Mouse (Mus musculus) layer of hippocampus, postnatal 14 days (tissue): ENCODE data around the gene Cul9. TPM values are rescaled to one million over a fixed set of nuclear protein-coding genes. Genes with fewer than 3 reads are reported as not detected.

Source experiments
- DNase-seq, 2 experiments: peaks; one replicate each; pipeline ENCODE4 v3.0.0; 2021 to 2022; ENCODE audit warnings: low spot score in 2 of 2, mixed read lengths in 1 of 2
- total RNA-seq, 2 experiments: library from RNA; stranded (reverse); gene quantifications; 2 replicates each; pipeline ENCODE4 v1.2.3; 2021

Gene Cul9
- total RNA-seq, 2 experiments from 2014 or later: 42.7 to 43.9 TPM

- DNase-seq: no peak
These were observed 7.7 kb upstream of the Cul9 start for GRCm38 (mm10) chr17:46553926-46554325.

GRCm38 (mm10) chr17:46553469-46553868, 7.3 kb upstream of the Cul9 start:
- DNase-seq: no peak

- peak; percentile 89 to 94 for DNase-seq
These were observed 6.7 kb upstream of the Cul9 start for GRCm38 (mm10) chr17:46552841-46553423.

GRCm38 (mm10) chr17:46552151-46552550, 6.0 kb upstream of the Cul9 start:
- DNase-seq: no peak

GRCm38 (mm10) chr17:46551369-46551768, 5.2 kb upstream of the Cul9 start:
- no peak for DNase-seq

GRCm38 (mm10) chr17:46550904-46551303, 4.7 kb upstream of the Cul9 start:
- no peak for DNase-seq

- no peak for DNase-seq
These were observed 3.5 kb upstream of the Cul9 start for GRCm38 (mm10) chr17:46549642-46550041.

GRCm38 (mm10) chr17:46549193-46549592, 3.0 kb upstream of the Cul9 start:
- DNase-seq: no peak

GRCm38 (mm10) chr17:46548741-46549140, 2.6 kb upstream of the Cul9 start:
- DNase-seq: no peak

- no peak for DNase-seq
These were observed 1.7 kb upstream of the Cul9 start for GRCm38 (mm10) chr17:46547923-46548322.

GRCm38 (mm10) chr17:46546995-46547394, 807 bp upstream of the Cul9 start:
- DNase-seq: no peak

GRCm38 (mm10) chr17:46546591-46546990, 403 bp upstream of the Cul9 start:
- DNase-seq: no peak

- no peak for DNase-seq
These were observed 2.5 kb downstream of the Cul9 start for GRCm38 (mm10) chr17:46543661-46544060.

GRCm38 (mm10) chr17:46525579-46526307, 20.4 kb downstream of the Cul9 start:
- DNase-seq: peak; percentile 59 to 69

- DNase-seq: no peak
These were observed 21.1 kb downstream of the Cul9 start for GRCm38 (mm10) chr17:46525065-46525464.

GRCm38 (mm10) chr17:46521963-46522668, 24.1 kb downstream of the Cul9 start:
- DNase-seq: no peak

- DNase-seq: no peak
These were observed 25.0 kb downstream of the Cul9 start for GRCm38 (mm10) chr17:46521174-46521573.

GRCm38 (mm10) chr17:46520385-46520979, 25.7 kb downstream of the Cul9 start:
- DNase-seq: no peak

- DNase-seq: no peak
These were observed 26.2 kb downstream of the Cul9 start for GRCm38 (mm10) chr17:46519971-46520370.

- no peak for DNase-seq
These were observed 32.9 kb downstream of the Cul9 start for GRCm38 (mm10) chr17:46513329-46513728.

- no peak for DNase-seq
These were observed 35.0 kb downstream of the Cul9 start for GRCm38 (mm10) chr17:46511059-46511710.
